Mouse (Mus musculus): ENCODE measurements around the gene Prrg1. TPM values are rescaled to one million over a fixed set of nuclear protein-coding genes. Genes with fewer than 3 reads are reported as not detected.

The Prrg1 gene
- total RNA-seq (2014; fragmentation: Nextera tagmentation): not detected in 2 replicates
- total RNA-seq (2017): 0.12 and 0.16 TPM in 2 replicates
- polyA plus RNA-seq (2012): not detected in 2 replicates

- H3K27me3 ChIP-seq (ENCODE audit: insufficient read depth, low read length): no peaks in the 10 kb centered on the region
- H3K4me1 ChIP-seq (ENCODE audit: insufficient read depth, low read depth, low read length): no peaks in the 10 kb centered on the region
- DNase-seq (ENCODE audit: low spot score): no peak
- no peak for ATAC-seq (ENCODE audit: extremely low read depth, insufficient number of reproducible peaks, low FRiP score, poor library complexity, severe bottlenecking)
- no peak within 1 kb of the TSS for H3K4me3 ChIP-seq (ENCODE audit: low read depth, low read length)
- TF ChIP-seq POLR2AphosphoS5 (IDR thresholded peaks at IDR 0.05; ENCODE audit: insufficient replicate concordance, low read depth, low read length) (no peak), GATA2 (IDR thresholded peaks at IDR 0.05; ENCODE audit: borderline replicate concordance, low read depth, low read length) (no peak), CTCF (IDR thresholded peaks at IDR 0.05; ENCODE audit: low read depth, low read length) (no peak), GATA1 (IDR thresholded peaks at IDR 0.05; ENCODE audit: borderline replicate concordance, low read length) (no peak), TAL1 (conservative IDR thresholded peaks at IDR 0.05; ENCODE audit: low read depth, low read length) (no peak)
- peaks cover 4% of the 10 kb centered on the region; the same call in 1 of the 2 replicates for H3K9me3 ChIP-seq (replicated peaks)
- no peaks in the 10 kb centered on the region for H3K36me3 ChIP-seq (replicated peaks)
Observed at GRCm38 (mm10) chrX:78583202-78584004, at the start of gene Prrg1. Prrg1 (minus strand) TSS chrX:78583896.

DNA sequence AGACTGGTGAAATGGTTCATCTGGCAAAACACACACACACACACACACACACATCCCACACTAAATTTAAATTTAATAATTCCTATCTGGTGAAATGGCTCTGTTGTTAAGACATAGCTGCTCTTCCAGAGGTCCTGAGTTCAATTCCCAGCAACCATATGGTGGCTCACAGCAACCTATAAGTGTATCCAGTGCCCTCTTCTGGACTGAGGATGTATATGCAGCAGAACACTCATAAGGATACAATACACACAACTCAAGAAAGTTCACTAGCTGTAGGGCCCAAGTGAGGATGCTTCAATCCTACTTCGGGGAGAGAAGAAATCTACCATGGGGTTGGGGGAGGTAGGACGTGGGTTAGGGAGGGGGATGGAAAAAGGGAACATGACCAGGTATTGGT is 22.1 kb upstream of the Prrg1 start:
- no peaks in the 10 kb centered on the region for H3K9me3 ChIP-seq (replicated peaks)
- H3K4me1 ChIP-seq (ENCODE audit: insufficient read depth, low read depth, low read length): no peaks in the 10 kb centered on the region
- TF ChIP-seq GATA2 (IDR thresholded peaks at IDR 0.05; ENCODE audit: borderline replicate concordance, low read depth, low read length) (no peak), TAL1 (conservative IDR thresholded peaks at IDR 0.05; ENCODE audit: low read depth, low read length) (no peak), POLR2AphosphoS5 (IDR thresholded peaks at IDR 0.05; ENCODE audit: insufficient replicate concordance, low read depth, low read length) (no peak), GATA1 (IDR thresholded peaks at IDR 0.05; ENCODE audit: borderline replicate concordance, low read length) (no peak), CTCF (IDR thresholded peaks at IDR 0.05; ENCODE audit: low read depth, low read length) (no peak)
- DNase-seq (ENCODE audit: low spot score) (no peak), ATAC-seq (ENCODE audit: extremely low read depth, insufficient number of reproducible peaks, low FRiP score, poor library complexity, severe bottlenecking) (no peak)
- H3K27me3 ChIP-seq (ENCODE audit: insufficient read depth, low read length): no peaks in the 10 kb centered on the region
- H3K36me3 ChIP-seq (replicated peaks): no peaks in the 10 kb centered on the region
- H3K4me3 ChIP-seq (ENCODE audit: low read depth, low read length): no peak overlapping the region

DNA sequence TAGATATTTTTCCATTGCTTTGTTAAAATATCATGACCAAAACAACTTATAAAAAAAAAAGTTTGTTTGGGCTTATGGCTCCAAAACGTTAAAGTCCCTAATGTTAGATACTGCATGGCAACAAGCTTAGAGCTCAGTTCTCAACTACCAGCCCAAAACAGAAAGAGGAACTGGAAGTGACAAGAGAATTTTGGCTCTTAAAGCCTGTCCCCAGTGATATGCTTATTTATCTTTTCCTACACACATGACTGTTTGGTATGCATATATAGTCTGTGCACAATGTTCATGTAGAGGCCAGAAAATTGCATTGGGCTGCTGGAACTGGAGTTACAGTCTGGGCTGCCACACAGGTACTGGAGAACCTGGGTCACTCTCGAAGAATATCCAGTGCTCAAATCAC is 9.4 kb upstream of the Prrg1 start:
- ATAC-seq (ENCODE audit: extremely low read depth, insufficient number of reproducible peaks, low FRiP score, poor library complexity, severe bottlenecking) (no peak), DNase-seq (ENCODE audit: low spot score) (no peak)
- H3K4me3 ChIP-seq (ENCODE audit: low read depth, low read length): no peak overlapping the region
- H3K27me3 ChIP-seq (ENCODE audit: insufficient read depth, low read length): no peaks in the 10 kb centered on the region
- H3K4me1 ChIP-seq (ENCODE audit: insufficient read depth, low read depth, low read length): no peaks in the 10 kb centered on the region
- H3K36me3 ChIP-seq (replicated peaks): no peaks in the 10 kb centered on the region
- no peaks in the 10 kb centered on the region for H3K9me3 ChIP-seq (replicated peaks)
- TF ChIP-seq TAL1 (conservative IDR thresholded peaks at IDR 0.05; ENCODE audit: low read depth, low read length) (no peak), GATA1 (IDR thresholded peaks at IDR 0.05; ENCODE audit: borderline replicate concordance, low read length) (no peak), GATA2 (IDR thresholded peaks at IDR 0.05; ENCODE audit: borderline replicate concordance, low read depth, low read length) (no peak), CTCF (IDR thresholded peaks at IDR 0.05; ENCODE audit: low read depth, low read length) (no peak), POLR2AphosphoS5 (IDR thresholded peaks at IDR 0.05; ENCODE audit: insufficient replicate concordance, low read depth, low read length) (no peak)

GRCm38 (mm10) chrX:78582854-78583201 is 868 bp downstream of the Prrg1 start:
- ATAC-seq (ENCODE audit: extremely low read depth, insufficient number of reproducible peaks, low FRiP score, poor library complexity, severe bottlenecking): no peak
- peaks cover 4% of the 10 kb centered on the region; the same call in 1 of the 2 replicates for H3K9me3 ChIP-seq (replicated peaks)
- no peaks in the 10 kb centered on the region for H3K27me3 ChIP-seq (ENCODE audit: insufficient read depth, low read length)
- H3K36me3 ChIP-seq (replicated peaks): no peaks in the 10 kb centered on the region
- no peaks in the 10 kb centered on the region for H3K4me1 ChIP-seq (ENCODE audit: insufficient read depth, low read depth, low read length)
- no peak for TF ChIP-seq GATA1 (IDR thresholded peaks at IDR 0.05; ENCODE audit: borderline replicate concordance, low read length)
- no peak for DNase-seq (ENCODE audit: low spot score)
- no peak overlapping the region for H3K4me3 ChIP-seq (ENCODE audit: low read depth, low read length)

GRCm38 (mm10) chrX:78563451-78563850 is 20.2 kb downstream of the Prrg1 start:
- DNase-seq (ENCODE audit: low spot score) (no peak), ATAC-seq (ENCODE audit: extremely low read depth, insufficient number of reproducible peaks, low FRiP score, poor library complexity, severe bottlenecking) (no peak)
- Histone ChIP-seq H3K36me3 (replicated peaks) (no peaks in the 10 kb centered on the region), H3K4me3 (ENCODE audit: low read depth, low read length) (no peak overlapping the region), H3K9me3 (replicated peaks) (no peaks in the 10 kb centered on the region), H3K4me1 (ENCODE audit: insufficient read depth, low read depth, low read length) (no peaks in the 10 kb centered on the region), H3K27me3 (ENCODE audit: insufficient read depth, low read length) (no peaks in the 10 kb centered on the region)
- TF ChIP-seq TAL1 (conservative IDR thresholded peaks at IDR 0.05; ENCODE audit: low read depth, low read length) (no peak), CTCF (IDR thresholded peaks at IDR 0.05; ENCODE audit: low read depth, low read length) (no peak), POLR2AphosphoS5 (IDR thresholded peaks at IDR 0.05; ENCODE audit: insufficient replicate concordance, low read depth, low read length) (no peak), GATA2 (IDR thresholded peaks at IDR 0.05; ENCODE audit: borderline replicate concordance, low read depth, low read length) (no peak), GATA1 (IDR thresholded peaks at IDR 0.05; ENCODE audit: borderline replicate concordance, low read length) (no peak)

DNA sequence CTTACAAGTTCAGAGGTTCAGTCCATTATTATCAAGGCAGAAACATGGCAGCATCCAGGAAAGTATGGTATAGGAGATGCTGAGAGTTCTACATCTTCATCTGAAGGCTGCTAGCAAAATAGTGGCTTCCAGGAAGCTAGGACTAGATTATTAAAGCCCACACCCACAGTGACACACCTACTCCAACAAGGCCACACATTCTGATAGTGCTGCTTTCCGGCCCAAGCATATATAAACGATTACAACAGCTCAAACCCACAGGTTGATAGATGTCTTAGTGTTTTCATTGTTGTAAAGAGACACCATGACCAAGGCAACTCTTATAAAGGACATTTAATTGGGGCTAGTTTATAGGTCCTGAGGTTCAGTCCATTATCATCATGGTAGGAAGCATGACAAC is 30.3 kb downstream of the Prrg1 start:
- no peaks in the 10 kb centered on the region for H3K36me3 ChIP-seq (replicated peaks)
- ATAC-seq (ENCODE audit: extremely low read depth, insufficient number of reproducible peaks, low FRiP score, poor library complexity, severe bottlenecking): no peak
- no peaks in the 10 kb centered on the region for H3K4me1 ChIP-seq (ENCODE audit: insufficient read depth, low read depth, low read length)
- H3K9me3 ChIP-seq (replicated peaks): no peaks in the 10 kb centered on the region
- TF ChIP-seq GATA1 (IDR thresholded peaks at IDR 0.05; ENCODE audit: borderline replicate concordance, low read length) (no peak), GATA2 (IDR thresholded peaks at IDR 0.05; ENCODE audit: borderline replicate concordance, low read depth, low read length) (no peak), TAL1 (conservative IDR thresholded peaks at IDR 0.05; ENCODE audit: low read depth, low read length) (no peak), CTCF (IDR thresholded peaks at IDR 0.05; ENCODE audit: low read depth, low read length) (no peak), POLR2AphosphoS5 (IDR thresholded peaks at IDR 0.05; ENCODE audit: insufficient replicate concordance, low read depth, low read length) (no peak)
- DNase-seq (ENCODE audit: low spot score): no peak
- H3K4me3 ChIP-seq (ENCODE audit: low read depth, low read length): no peak overlapping the region
- no peaks in the 10 kb centered on the region for H3K27me3 ChIP-seq (ENCODE audit: insufficient read depth, low read length)
